Mouse (Mus musculus) embryonic facial prominence, embryonic 11.5 days (tissue): ENCODE results near the gene Bcl2l12. TPM values are rescaled to one million over a fixed set of nuclear protein-coding genes. Genes with fewer than 3 reads are reported as not detected.
A peak's percentile ranks its signal among the peaks of the same experiment; 100 is the strongest.
"Not testable (repeated sequence)": the region's sequence is repeated elsewhere in the genome, so short reads cannot be mapped to it uniquely, and the experiment has no call there.

Source experiments
- ATAC-seq: fragments of 200-750 bp; cut with Nextera tagmentation; replicated peaks from 2 replicates; pipeline ENCODE4 v1.8.0; 2017; ENCODE audit warnings: low read depth; ENCODE audit not compliant: insufficient number of reproducible peaks, low FRiP score, low TSS enrichment
- DNase-seq: peaks from one replicate; pipeline ENCODE4 v3.0.0-alpha.2; 2015; ENCODE audit warnings: low spot score
- H3K27ac ChIP-seq: fragments of 300-500 bp; sonication (generic); replicated peaks from 2 replicates; pipeline ENCODE4 v1.5.1; 2014; ENCODE audit warnings: mild to moderate bottlenecking, low read depth, low read length, control low read depth
- H3K27me3 ChIP-seq: fragments of 300-500 bp; sonication (generic); 2 replicates; pipeline ENCODE4 v1.6.1; 2014; ENCODE audit warnings: mild to moderate bottlenecking, low read length, moderate library complexity, mixed read lengths; ENCODE audit not compliant: control insufficient read depth, insufficient read depth
- H3K36me3 ChIP-seq: fragments of 300-500 bp; sonication (generic); replicated peaks from 2 replicates; pipeline ENCODE4 v1.6.1; 2014; ENCODE audit warnings: low read depth, mild to moderate bottlenecking, low read length, moderate library complexity, mixed read lengths; ENCODE audit not compliant: control insufficient read depth, insufficient read depth
- H3K4me1 ChIP-seq: fragments of 300-500 bp; sonication (generic); 2 replicates; pipeline ENCODE4 v1.6.1; 2014; ENCODE audit warnings: low read length, mixed read lengths; ENCODE audit not compliant: control insufficient read depth, insufficient read depth
- H3K4me2 ChIP-seq: fragments of 300-500 bp; sonication (generic); 2 replicates; pipeline ENCODE4 v1.6.1; 2014; ENCODE audit warnings: low read depth, mild to moderate bottlenecking, control low read depth, low read length, moderate library complexity
- H3K4me3 ChIP-seq: fragments of 300-500 bp; sonication (generic); 2 replicates; pipeline ENCODE4 v1.5.1; 2014; ENCODE audit warnings: low read depth, low read length, control low read depth
- H3K9ac ChIP-seq: fragments of 300-500 bp; sonication (generic); replicated peaks from 2 replicates; pipeline ENCODE4 v1.6.1; 2014; ENCODE audit warnings: mild to moderate bottlenecking, control low read depth, low read length
- H3K9me3 ChIP-seq: fragments of 300-500 bp; sonication (generic); replicated peaks from 2 replicates; pipeline ENCODE4 v1.6.1; 2016; ENCODE audit warnings: mild to moderate bottlenecking, low read length, inconsistent platforms, mixed read lengths; ENCODE audit not compliant: control insufficient read depth
- WGBS: fragments of 180-500 bp; shearing (Covaris S2); extraction: QIAGEN DNeasy Blood & Tissue Kit; methylation state at CpG from one replicate; pipeline ENCODE4 v1.1.7; 2014; 5-methylcytosine and 5-hydroxymethylcytosine counted together
- polyA plus RNA-seq: library from polyadenylated mRNA; unstranded; fragments of >200 nt; fragmentation: Nextera tagmentation; extraction: Ambion mirVana; gene quantifications from 2 replicates; pipeline ENCODE4 v1.2.1, GENCODE M21; 2014

Gene Bcl2l12
- polyA plus RNA-seq, 1 experiment from 2014 or later, result 71.7 TPM

DNA sequence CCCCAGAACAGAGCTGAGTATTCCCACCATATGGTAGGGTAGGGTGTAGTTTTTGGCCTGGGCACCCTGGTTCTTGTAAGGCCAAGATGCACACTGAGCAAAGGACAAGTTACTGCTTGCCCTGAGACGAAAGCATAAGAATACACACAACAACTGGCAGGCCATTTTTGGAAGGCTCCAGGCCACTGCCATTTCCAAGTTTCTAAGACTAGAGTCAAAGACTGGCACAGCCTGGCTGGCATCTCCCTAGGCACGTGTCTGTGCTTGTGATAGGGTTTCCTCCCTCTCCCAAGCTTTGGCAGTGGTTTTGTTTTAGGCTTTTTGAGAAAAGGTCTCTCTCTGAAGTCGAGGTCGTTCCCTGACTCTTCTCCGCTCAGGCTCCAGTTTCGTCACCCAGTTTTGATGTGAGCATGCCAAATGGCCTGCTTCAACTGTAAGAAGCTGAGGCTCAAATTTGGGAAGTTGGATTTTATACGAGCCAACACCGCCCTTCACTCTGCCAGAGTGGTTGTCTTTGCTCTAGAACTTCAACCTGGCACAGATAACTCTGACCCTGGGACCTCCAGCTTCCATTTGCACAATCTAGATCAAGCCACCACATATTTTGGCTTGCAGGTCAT is 27.2 kb upstream of the Bcl2l12 start:
- DNase-seq, result no peak
- H3K9me3 ChIP-seq, result no peaks in the 10 kb centered on the region
- H3K4me1 ChIP-seq, result no peaks in the 10 kb centered on the region
- 77% methylated on average over 8 of the region's 8 CpGs for WGBS
- no peaks in the 10 kb centered on the region for H3K27me3 ChIP-seq
- H3K27ac ChIP-seq, result no peak overlapping the region
- peaks cover 26% of the 10 kb centered on the region for H3K36me3 ChIP-seq
- no peak overlapping the region for H3K9ac ChIP-seq
- H3K4me3 ChIP-seq, result no peak overlapping the region
- H3K4me2 ChIP-seq, result no peak overlapping the region
- no peak for ATAC-seq

GRCm38 (mm10) chr7:45024281-45025248 is 26.1 kb upstream of the Bcl2l12 start:
- Histone ChIP-seq H3K4me1 (no peaks in the 10 kb centered on the region), H3K9ac (no peak overlapping the region), H3K27me3 (no peaks in the 10 kb centered on the region), H3K36me3 (peaks cover 16% of the 10 kb centered on the region), H3K9me3 (no peaks in the 10 kb centered on the region), H3K27ac (no peak overlapping the region), H3K4me3 (no peak overlapping the region), H3K4me2 (no peak overlapping the region)
- WGBS, result 89% methylated on average over 15 of the region's 15 CpGs
- DNase-seq (no peak), ATAC-seq (no peak)

DNA sequence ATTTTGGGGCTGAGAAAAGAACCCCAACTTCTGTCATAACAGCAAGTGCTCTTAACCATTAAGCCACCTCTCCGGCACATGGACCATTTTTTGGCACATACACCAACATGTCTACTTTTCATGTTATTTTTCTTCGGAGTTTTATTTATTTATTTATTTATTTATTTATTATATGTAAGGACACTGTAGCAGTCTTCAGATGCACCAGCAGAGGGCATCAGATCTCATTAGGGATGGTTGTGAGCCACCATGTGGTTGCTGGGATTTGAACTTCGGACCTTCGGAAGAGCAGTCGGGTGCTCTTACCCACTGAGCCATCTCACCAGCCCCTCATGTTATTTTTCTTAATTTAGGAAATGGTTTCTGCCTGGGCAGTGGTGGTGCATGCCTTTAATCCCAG is 25.2 kb upstream of the Bcl2l12 start:
- peaks cover 13% of the 10 kb centered on the region for H3K36me3 ChIP-seq
- not testable (repeated sequence) for H3K27ac ChIP-seq, H3K4me3 ChIP-seq, H3K9me3 ChIP-seq, DNase-seq, ATAC-seq, H3K9ac ChIP-seq, H3K4me1 ChIP-seq, H3K27me3 ChIP-seq, H3K4me2 ChIP-seq
- 83% methylated on average over 5 of the region's 5 CpGs for WGBS

- H3K9ac ChIP-seq, result no peak overlapping the region
These were observed 21.7 kb upstream of the Bcl2l12 start for GRCm38 (mm10) chr7:45020225-45020624.

GRCm38 (mm10) chr7:45019031-45019571 is 20.6 kb upstream of the Bcl2l12 start:
- Histone ChIP-seq H3K4me1 (peaks cover 2% of the 10 kb centered on the region; the same call in 1 of the 2 replicates), H3K27ac (no peak overlapping the region), H3K4me2 (no peak overlapping the region)

More at GRCm38 (mm10) chr7:45020225-45020624, 21.7 kb upstream of the Bcl2l12 start:
- Histone ChIP-seq H3K4me3 (no peak overlapping the region), H3K27me3 (no peaks in the 10 kb centered on the region), H3K4me2 (no peak overlapping the region), H3K27ac (no peak overlapping the region), H3K9me3 (no peaks in the 10 kb centered on the region), H3K4me1 (no peaks in the 10 kb centered on the region), H3K36me3 (no peaks in the 10 kb centered on the region)
- DNase-seq, result no peak
- no peak for ATAC-seq
- WGBS, result 72% methylated on average over 9 of the region's 9 CpGs

DNA sequence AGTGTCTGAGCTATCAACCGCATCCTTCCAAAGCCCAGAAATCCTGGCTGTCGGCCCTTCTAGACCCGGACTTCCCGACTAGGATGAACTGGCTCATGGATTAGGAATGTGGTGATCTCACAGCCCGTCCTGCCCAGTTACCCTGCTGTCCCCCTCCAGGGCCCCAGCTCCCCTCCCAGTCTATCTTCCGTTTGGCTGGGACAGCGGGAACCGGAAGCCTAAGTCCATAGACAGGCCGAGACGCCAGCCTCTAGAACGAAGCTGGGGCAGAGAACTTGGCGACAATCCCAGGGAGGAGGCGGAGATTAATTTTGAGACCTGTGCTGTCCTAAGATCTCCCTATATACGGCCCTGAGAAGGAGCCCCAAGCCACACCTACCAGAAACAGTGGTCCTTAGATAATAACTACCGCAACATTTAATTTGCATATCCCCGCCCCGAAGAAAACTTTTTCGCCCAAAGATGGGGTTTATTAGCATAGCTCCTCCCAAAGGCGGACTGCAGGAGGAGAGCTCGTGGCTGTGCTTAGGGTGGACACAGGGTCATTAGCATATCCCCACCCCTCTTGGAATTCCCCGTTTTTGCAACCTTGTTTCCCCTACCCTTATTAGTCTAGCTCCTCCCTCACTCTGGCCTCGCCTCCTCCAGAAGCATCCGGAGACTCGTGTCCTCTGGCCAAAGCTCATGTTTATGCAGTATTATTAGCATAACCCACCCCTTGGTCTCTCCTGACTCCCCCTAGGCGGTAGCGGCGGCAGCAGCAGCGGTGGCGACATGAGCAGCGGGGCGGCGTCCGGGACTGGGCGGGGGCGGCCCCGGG is 18.9 kb upstream of the Bcl2l12 start, which contains the start of gene Rras:
TSS of gene Rras (plus strand) at position 720 of the 820 bp plus-strand sequence.
- no peaks in the 10 kb centered on the region for H3K27me3 ChIP-seq
- H3K4me1 ChIP-seq, result peaks cover 2% of the 10 kb centered on the region; the same call in 1 of the 2 replicates
- H3K36me3 ChIP-seq, result no peaks in the 10 kb centered on the region; the same call in 1 of the 2 replicates
- peak within 1 kb of the TSS; percentile 51 for H3K4me3 ChIP-seq
- ATAC-seq (peak; percentile 89), DNase-seq (peak; percentile 97)
- H3K27ac ChIP-seq, result peak within 1 kb of the TSS; percentile 53
- H3K4me2 ChIP-seq, result peak within 1 kb of the TSS; percentile 88
- H3K9me3 ChIP-seq, result no peaks in the 10 kb centered on the region
- under 1% methylated on average over 36 of the region's 36 CpGs for WGBS
- peak within 1 kb of the TSS; percentile 69 for H3K9ac ChIP-seq

More at GRCm38 (mm10) chr7:45019031-45019571, 20.6 kb upstream of the Bcl2l12 start:
- ATAC-seq, result no peak
- H3K27me3 ChIP-seq, result no peaks in the 10 kb centered on the region
- 30% methylated on average over 8 of the region's 8 CpGs for WGBS
- H3K9me3 ChIP-seq, result no peaks in the 10 kb centered on the region
- H3K9ac ChIP-seq, result no peak overlapping the region
- no peak overlapping the region for H3K4me3 ChIP-seq
- no peak for DNase-seq
- H3K36me3 ChIP-seq, result no peaks in the 10 kb centered on the region

GRCm38 (mm10) chr7:45016761-45017160 is 18.2 kb upstream of the Bcl2l12 start:
- peaks cover 6% of the 10 kb centered on the region for H3K36me3 ChIP-seq
- peak overlapping the region; percentile 53 for H3K27ac ChIP-seq
- H3K4me3 ChIP-seq, result peak overlapping the region; percentile 51
- 7% methylated on average over 4 of the region's 4 CpGs for WGBS
- H3K4me2 ChIP-seq, result peak overlapping the region; percentile 54
- peaks cover 2% of the 10 kb centered on the region; the same call in 1 of the 2 replicates for H3K4me1 ChIP-seq
- ATAC-seq (no peak), DNase-seq (no peak)
- H3K9me3 ChIP-seq, result no peaks in the 10 kb centered on the region
- peak overlapping the region; percentile 35 for H3K9ac ChIP-seq
- no peaks in the 10 kb centered on the region for H3K27me3 ChIP-seq
